Mouse (Mus musculus) ovary, postnatal 36 days (tissue): ENCODE data around the gene Gm10964.
A peak's percentile ranks its signal among the peaks of the same experiment; 100 is the strongest.
"Not testable (repeated sequence)": the region's sequence is repeated elsewhere in the genome, so short reads cannot be mapped to it uniquely, and the experiment has no call there.

Experiments
- DNase-seq: peaks from one replicate; pipeline ENCODE4 v3.0.0; 2022; ENCODE audit warnings: low spot score, mixed read lengths

Gm10964 gene

GRCm38 (mm10) chr3:103779183-103779582, 40.0 kb downstream of the Gm10964 start:
- DNase-seq: no peak

- DNase-seq: no peak
Measured at GRCm38 (mm10) chr3:103780271-103780670, 41.1 kb downstream of the Gm10964 start.

GRCm38 (mm10) chr3:103780777-103781176, 41.6 kb downstream of the Gm10964 start:
- no peak for DNase-seq

- DNase-seq: no peak
Measured at GRCm38 (mm10) chr3:103782844-103783609, 43.9 kb downstream of the Gm10964 start.

- DNase-seq: no peak
Measured at GRCm38 (mm10) chr3:103787225-103787624, 48.1 kb downstream of the Gm10964 start.

- no peak for DNase-seq
Measured at GRCm38 (mm10) chr3:103789096-103789495, 49.9 kb downstream of the Gm10964 start.

- DNase-seq: peak; percentile 18
Measured at GRCm38 (mm10) chr3:103789891-103790345, 50.8 kb downstream of the Gm10964 start.

- DNase-seq: no peak
Measured at GRCm38 (mm10) chr3:103790346-103791145, 51.4 kb downstream of the Gm10964 start.

- peak; percentile 94 for DNase-seq
Measured at GRCm38 (mm10) chr3:103791230-103792110, 52.3 kb downstream of the Gm10964 start, which contains the start of gene Hipk1. TSS of gene Hipk1 (minus strand) at chr3:103791563.

GRCm38 (mm10) chr3:103792111-103792406, 52.9 kb downstream of the Gm10964 start:
- DNase-seq: not testable (repeated sequence)

GRCm38 (mm10) chr3:103792566-103792965, 53.4 kb downstream of the Gm10964 start:
- no peak for DNase-seq
